Mouse (Mus musculus) stomach, adult 2 months (tissue): Measurements from ENCODE around the gene Cacna1c. TPM values are rescaled to one million over a fixed set of nuclear protein-coding genes. Genes with fewer than 3 reads are reported as not detected.

Experiments
- polyA plus RNA-seq: library from polyadenylated mRNA; depleted of rRNA; stranded (reverse); fragments of >200 nt; gene quantifications from 2 replicates; pipeline ENCODE4 v1.2.3, GENCODE M21; 2012; rRNA removed

Cacna1c gene
- 2.8 and 3.5 TPM in 2 replicates for polyA plus RNA-seq

DNA sequence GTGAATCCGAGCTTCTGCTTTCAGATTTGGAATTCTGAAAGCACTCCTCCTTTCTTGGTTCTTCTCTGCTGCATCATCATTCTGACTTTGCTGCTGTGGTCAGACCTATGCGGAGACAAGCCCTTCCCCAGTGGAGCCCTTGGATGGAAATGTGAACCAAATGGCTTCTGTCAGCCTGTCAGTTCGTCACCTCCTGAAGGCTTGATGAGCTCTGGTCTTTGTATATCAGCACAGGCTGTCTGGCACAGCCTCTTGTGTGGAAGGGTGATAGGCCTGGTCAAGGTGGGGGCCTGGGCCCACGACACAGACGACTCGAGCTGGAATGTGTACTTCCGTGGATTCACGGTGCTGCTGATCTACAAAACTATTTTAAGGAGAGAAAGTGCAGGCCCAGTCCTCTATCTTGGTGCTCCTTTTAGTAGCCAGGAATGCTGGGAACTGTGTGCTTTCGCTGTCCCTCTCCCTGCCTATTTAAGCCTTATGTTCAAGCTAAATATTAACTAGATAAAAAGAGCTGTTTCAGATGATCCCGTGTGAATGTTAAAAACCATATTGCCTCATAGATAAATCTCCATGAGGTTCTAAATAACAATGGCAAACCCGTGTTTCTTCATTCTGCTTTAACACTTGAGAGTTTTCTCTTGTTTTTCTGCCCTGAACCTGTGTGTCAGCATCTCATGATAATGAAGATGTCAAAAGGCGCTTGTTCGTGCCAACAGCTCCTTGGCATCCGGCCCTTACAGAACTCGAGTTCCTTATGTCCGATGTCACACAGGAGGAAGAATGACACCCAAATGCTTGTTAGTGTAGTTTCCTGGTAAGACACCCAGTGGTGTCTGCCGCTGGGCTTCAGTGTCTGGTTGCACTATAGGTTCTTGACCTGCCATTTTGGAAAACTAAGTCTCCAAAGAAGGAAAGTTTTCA, at the start of gene Cacna1c:
Gene Cacna1c (minus strand): TSS at position 37 of the 924 bp plus-strand sequence.

DNA sequence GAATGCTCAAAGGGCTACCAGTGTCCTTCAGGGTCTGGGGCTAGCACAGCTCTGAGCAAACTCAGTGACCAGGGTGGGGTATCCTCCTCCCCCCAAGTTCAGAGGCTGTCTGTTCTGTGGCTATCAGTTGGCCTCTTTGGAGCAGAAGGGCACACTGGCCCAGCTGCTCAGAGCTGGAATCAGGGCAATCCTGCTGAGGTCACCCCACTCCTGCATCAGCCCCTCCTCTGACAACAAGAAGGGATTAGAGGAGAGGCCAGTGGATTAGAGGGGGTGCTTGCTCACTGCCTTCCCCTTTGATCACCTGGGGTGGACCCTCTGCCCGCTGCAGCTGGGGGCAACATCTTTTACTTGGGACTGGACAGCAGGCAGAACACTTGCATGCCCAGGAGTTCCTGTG, 40.0 kb upstream of the Cacna1c start, which contains the start of gene Cacna2d4:
Gene Cacna2d4 (plus strand): TSS at position 286 of the 400 bp plus-strand sequence.

DNA sequence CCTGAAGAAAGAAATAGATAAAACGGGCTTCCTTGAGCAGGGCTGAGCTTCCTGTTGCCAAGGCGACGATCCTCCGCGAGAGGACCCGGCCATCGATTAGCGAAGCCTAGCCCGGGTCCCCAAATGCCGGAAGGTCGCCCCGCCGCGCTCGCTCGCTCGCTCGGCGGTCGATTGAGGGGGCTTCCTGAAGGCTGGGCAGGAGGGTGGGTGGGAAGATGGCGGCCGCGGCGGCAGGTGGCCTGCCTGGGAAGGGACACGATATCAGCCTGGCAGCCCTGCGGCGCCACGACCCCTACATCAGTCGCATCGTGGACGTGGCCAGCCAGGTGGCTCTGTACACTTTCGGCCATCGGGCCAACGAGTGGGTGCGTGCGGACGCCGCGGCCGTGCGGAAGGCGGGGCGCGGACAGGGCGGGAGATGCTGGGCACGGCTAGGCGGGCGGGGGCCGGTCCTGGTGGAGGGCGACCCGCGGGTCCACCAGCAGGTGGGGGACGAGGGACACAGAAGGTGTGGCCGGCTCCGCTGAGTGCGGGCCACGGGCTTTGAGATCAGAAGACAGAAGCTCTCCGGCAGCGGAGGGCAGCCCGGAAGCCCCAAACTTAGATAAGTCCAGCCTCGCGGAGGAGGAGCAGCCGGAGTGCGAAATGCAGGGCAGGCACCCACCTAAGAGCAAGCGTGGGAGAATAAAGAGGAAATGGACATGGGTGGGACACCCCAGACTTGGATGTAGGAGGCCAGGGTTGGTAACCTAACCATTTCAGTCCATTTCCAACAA, 21.0 kb downstream of the Cacna1c start, which contains the start of gene Dcp1b:
Gene Dcp1b (plus strand): TSS at position 176 of the 776 bp plus-strand sequence.

GRCm38 (mm10) chr6:118561745-118562609, 634.2 kb downstream of the Cacna1c start, which contains the start of gene Ankrd26:
TSS of gene Ankrd26 (minus strand) at chr6:118562226.

Other genes with a start within 250 kb of the Cacna1c start
- gene Dcp1b, start 21.2 kb downstream of the Cacna1c start, polyA plus RNA-seq: 8.5 and 9.4 TPM in 2 replicates
- 0.42 and 0.57 TPM in 2 replicates for gene Cacna2d4, start 40.1 kb upstream of the Cacna1c start, polyA plus RNA-seq
- gene Lrtm2, start 134.3 kb upstream of the Cacna1c start, polyA plus RNA-seq: 0.11 and 0.24 TPM in 2 replicates
- gene Adipor2, start 221.3 kb upstream of the Cacna1c start, polyA plus RNA-seq: 35.6 and 39.2 TPM in 2 replicates